Mouse (Mus musculus): ENCODE measurements around the gene St6galnac3. TPM values are rescaled to one million over a fixed set of nuclear protein-coding genes. Genes with fewer than 3 reads are reported as not detected.

Gene St6galnac3
- polyA plus RNA-seq, 1 experiment, result 13.6 TPM

GRCm38 (mm10) chr3:153668447-153669290 is 56.3 kb downstream of the St6galnac3 start:
- H3K4me3 ChIP-seq (replicated peaks; ENCODE audit: control insufficient read depth, low read depth, low read length), result no peak overlapping the region
- no peaks in the 10 kb centered on the region for H3K4me1 ChIP-seq (ENCODE audit: control insufficient read depth, insufficient read depth, low read length)
- 74% methylated on average over 21 of the region's 21 CpGs for WGBS
- TF ChIP-seq POLR2A (IDR thresholded peaks at IDR 0.05; ENCODE audit: borderline replicate concordance, control insufficient read depth, low read depth, low read length), result no peak
- no peak for TF ChIP-seq CTCF (IDR thresholded peaks at IDR 0.05; ENCODE audit: control insufficient read depth, insufficient read depth, low read length)
- H3K27ac ChIP-seq (ENCODE audit: control insufficient read depth, insufficient read depth, low read depth, low read length, poor library complexity), result no peak overlapping the region

DNA sequence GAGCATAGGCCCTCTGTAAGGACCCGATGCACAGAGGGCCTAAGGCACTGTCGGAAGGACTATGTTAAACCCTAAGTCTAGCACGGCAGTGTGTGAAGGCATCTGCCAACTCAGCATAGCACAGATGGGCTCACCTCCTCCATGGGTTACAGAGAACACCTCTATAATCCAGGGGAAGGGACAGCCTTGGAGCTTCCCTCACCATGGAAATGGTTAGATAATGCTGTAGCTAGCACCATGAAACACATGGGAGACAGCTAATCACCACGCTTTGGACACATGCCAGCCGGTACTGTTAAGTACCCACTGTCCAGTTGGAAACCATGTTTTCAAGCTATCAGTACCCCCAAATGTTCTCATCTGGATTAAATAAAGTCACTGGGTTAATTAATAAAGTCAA is 60.3 kb downstream of the St6galnac3 start:
- 85% methylated on average over 5 of the region's 5 CpGs for WGBS
- TF ChIP-seq POLR2A (IDR thresholded peaks at IDR 0.05; ENCODE audit: borderline replicate concordance, control insufficient read depth, low read depth, low read length), result no peak
- TF ChIP-seq CTCF (IDR thresholded peaks at IDR 0.05; ENCODE audit: control insufficient read depth, insufficient read depth, low read length), result no peak

DNA sequence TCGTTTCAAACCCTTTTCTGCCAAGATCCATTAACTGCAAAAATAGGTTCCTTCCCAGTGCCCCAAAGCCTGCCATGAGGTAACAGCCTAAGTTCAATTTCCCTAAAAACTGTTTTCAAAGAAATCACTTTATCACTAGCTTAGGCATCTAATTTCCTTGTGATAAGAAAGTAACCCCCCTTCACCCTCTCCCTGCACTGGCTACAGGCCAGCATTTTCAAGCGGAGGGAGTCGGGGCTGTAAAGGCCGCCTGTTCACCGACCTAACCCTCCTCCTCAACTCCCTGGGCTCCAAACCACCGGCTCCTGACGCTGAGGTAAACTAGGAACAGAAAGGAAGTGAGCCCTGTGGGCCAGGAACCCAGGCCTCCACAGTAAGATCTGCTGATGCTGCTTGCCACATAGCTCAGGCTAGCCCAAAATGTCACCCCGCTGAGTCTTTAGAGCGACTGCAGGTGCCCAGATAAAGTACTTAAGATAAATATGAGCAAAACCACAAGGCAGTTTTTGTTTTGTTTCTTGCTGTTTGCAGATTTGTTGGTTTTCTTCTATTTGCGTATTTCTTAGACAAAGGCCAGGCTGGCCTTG is 61.0 kb downstream of the St6galnac3 start:
- Histone ChIP-seq H3K4me3 (replicated peaks; ENCODE audit: control insufficient read depth, low read depth, low read length) (no peak overlapping the region), H3K4me1 (ENCODE audit: control insufficient read depth, insufficient read depth, low read length) (no peaks in the 10 kb centered on the region), H3K27ac (ENCODE audit: control insufficient read depth, insufficient read depth, low read depth, low read length, poor library complexity) (no peak overlapping the region)
- 29% methylated on average over 10 of the region's 10 CpGs for WGBS
- TF ChIP-seq CTCF (IDR thresholded peaks at IDR 0.05; ENCODE audit: control insufficient read depth, insufficient read depth, low read length) (no peak), POLR2A (IDR thresholded peaks at IDR 0.05; ENCODE audit: borderline replicate concordance, control insufficient read depth, low read depth, low read length) (no peak)

More for the DNA sequence above, 60.3 kb downstream of the St6galnac3 start:
- H3K27ac ChIP-seq (ENCODE audit: control insufficient read depth, insufficient read depth, low read depth, low read length, poor library complexity), result no peak overlapping the region
- H3K4me1 ChIP-seq (ENCODE audit: control insufficient read depth, insufficient read depth, low read length), result no peaks in the 10 kb centered on the region
- H3K4me3 ChIP-seq (replicated peaks; ENCODE audit: control insufficient read depth, low read depth, low read length), result no peak overlapping the region

GRCm38 (mm10) chr3:153662796-153663195 is 62.2 kb downstream of the St6galnac3 start:
- WGBS, result 85% methylated on average over 9 of the region's 9 CpGs
- H3K4me1 ChIP-seq (ENCODE audit: control insufficient read depth, insufficient read depth, low read length), result no peaks in the 10 kb centered on the region
- H3K27ac ChIP-seq (ENCODE audit: control insufficient read depth, insufficient read depth, low read depth, low read length, poor library complexity), result no peak overlapping the region
- TF ChIP-seq POLR2A (IDR thresholded peaks at IDR 0.05; ENCODE audit: borderline replicate concordance, control insufficient read depth, low read depth, low read length), result no peak
- no peak for TF ChIP-seq CTCF (IDR thresholded peaks at IDR 0.05; ENCODE audit: control insufficient read depth, insufficient read depth, low read length)
- no peak overlapping the region for H3K4me3 ChIP-seq (replicated peaks; ENCODE audit: control insufficient read depth, low read depth, low read length)

- 89% methylated on average over 7 of the region's 7 CpGs for WGBS
- TF ChIP-seq CTCF (IDR thresholded peaks at IDR 0.05; ENCODE audit: control insufficient read depth, insufficient read depth, low read length) (no peak), POLR2A (IDR thresholded peaks at IDR 0.05; ENCODE audit: borderline replicate concordance, control insufficient read depth, low read depth, low read length) (no peak)
- Histone ChIP-seq H3K4me3 (replicated peaks; ENCODE audit: control insufficient read depth, low read depth, low read length) (no peak overlapping the region), H3K4me1 (ENCODE audit: control insufficient read depth, insufficient read depth, low read length) (no peaks in the 10 kb centered on the region), H3K27ac (ENCODE audit: control insufficient read depth, insufficient read depth, low read depth, low read length, poor library complexity) (no peak overlapping the region)
Measured at GRCm38 (mm10) chr3:153661927-153662326, 63.0 kb downstream of the St6galnac3 start.

DNA sequence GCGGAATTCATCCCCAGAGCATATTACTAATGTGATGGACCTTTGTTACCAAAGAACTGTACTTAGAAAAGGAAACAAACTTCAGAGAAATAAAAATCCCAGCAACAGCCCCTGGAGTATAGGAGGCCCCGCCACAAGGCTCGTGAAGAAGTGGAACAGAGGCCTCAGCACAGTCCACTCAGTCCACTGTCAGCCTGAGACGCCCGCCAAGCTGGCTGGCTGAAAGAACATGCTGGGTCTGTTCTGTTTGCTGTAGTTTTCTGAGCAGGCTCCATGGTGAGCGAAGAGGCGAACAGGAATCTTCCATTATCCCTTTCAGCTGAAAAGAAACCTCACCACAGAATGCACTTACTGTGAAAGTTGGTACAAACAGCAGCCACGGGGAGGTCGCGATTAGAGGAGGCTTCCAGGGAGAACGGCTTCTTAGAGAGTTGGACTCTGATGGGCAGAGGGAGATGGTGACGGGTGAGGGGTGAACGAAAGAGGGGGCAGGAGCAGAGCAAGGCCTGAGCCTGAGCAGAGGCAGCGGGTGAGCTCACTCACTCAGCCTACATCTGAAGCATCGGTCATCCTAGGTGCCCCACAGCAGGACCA is 65.3 kb downstream of the St6galnac3 start:
- TF ChIP-seq CTCF (IDR thresholded peaks at IDR 0.05; ENCODE audit: control insufficient read depth, insufficient read depth, low read length) (no peak), POLR2A (IDR thresholded peaks at IDR 0.05; ENCODE audit: borderline replicate concordance, control insufficient read depth, low read depth, low read length) (no peak)
- Histone ChIP-seq H3K4me1 (ENCODE audit: control insufficient read depth, insufficient read depth, low read length) (no peaks in the 10 kb centered on the region), H3K4me3 (replicated peaks; ENCODE audit: control insufficient read depth, low read depth, low read length) (no peak overlapping the region), H3K27ac (ENCODE audit: control insufficient read depth, insufficient read depth, low read depth, low read length, poor library complexity) (no peak overlapping the region)
- WGBS, result 89% methylated on average over 15 of the region's 15 CpGs

DNA sequence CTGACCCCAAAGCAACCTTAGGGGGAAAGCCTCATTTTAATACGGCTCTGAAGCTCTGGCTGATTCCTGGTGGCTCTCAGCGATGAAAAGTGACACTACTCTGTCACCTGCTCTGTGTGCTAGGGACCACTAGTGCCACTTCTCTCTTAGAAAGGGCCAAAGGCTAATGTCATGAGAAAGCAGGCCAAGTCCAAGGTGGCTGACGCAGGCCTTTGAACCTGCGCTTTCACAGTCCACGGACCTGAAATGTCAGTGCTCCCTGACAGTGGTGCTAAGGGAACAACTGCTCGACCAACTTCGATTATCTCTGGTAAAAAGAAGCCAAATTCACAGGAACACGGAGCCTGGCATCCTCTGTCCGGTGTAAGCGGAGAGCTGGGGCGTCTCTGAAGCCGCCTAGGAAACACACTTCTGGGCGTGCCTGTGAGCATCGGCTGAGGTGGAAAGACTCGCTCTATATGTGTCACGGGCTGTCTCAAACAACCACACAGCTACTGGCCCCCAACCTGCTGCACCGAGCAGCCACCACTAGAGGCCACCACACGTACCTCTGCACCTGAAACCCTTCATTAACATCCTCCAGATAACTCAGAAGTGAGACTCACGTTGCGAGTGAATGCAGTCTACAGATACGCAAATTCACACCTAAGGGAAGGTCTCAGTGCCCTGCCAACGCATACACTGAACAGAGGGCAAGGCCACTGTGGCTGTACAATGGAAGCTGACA is 66.8 kb downstream of the St6galnac3 start:
- H3K27ac ChIP-seq (ENCODE audit: control insufficient read depth, insufficient read depth, low read depth, low read length, poor library complexity), result no peak overlapping the region
- no peak for TF ChIP-seq POLR2A (IDR thresholded peaks at IDR 0.05; ENCODE audit: borderline replicate concordance, control insufficient read depth, low read depth, low read length)
- TF ChIP-seq CTCF (IDR thresholded peaks at IDR 0.05; ENCODE audit: control insufficient read depth, insufficient read depth, low read length), result peak; percentile 75
- H3K4me1 ChIP-seq (ENCODE audit: control insufficient read depth, insufficient read depth, low read length), result no peaks in the 10 kb centered on the region
- no peak overlapping the region for H3K4me3 ChIP-seq (replicated peaks; ENCODE audit: control insufficient read depth, low read depth, low read length)
- 66% methylated on average over 22 of the region's 22 CpGs for WGBS

DNA sequence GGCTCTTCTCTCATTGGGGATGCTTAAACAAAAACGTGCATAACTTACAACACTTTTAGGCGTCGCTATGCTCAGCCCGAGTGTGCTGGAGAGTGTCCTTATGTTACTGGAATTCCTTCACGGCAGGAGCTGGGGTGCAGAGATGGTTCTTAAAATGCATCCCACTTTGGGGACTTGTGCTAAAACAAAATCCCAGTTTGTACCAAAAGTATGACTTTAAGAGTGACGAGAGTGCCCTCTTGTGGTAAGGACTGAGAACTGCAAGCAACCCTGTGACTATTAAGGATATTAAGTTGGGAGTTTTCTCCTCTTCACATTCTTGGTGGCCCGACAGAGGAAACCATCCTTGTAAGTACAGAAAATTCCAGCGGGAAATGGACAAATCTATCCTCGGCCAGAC is 69.9 kb downstream of the St6galnac3 start:
- no peak overlapping the region for H3K27ac ChIP-seq (ENCODE audit: control insufficient read depth, insufficient read depth, low read depth, low read length, poor library complexity)
- WGBS, result 42% methylated on average over 9 of the region's 9 CpGs
- TF ChIP-seq CTCF (IDR thresholded peaks at IDR 0.05; ENCODE audit: control insufficient read depth, insufficient read depth, low read length) (peak; percentile 31; the same call in 1 of the 2 replicates), POLR2A (IDR thresholded peaks at IDR 0.05; ENCODE audit: borderline replicate concordance, control insufficient read depth, low read depth, low read length) (no peak)
- no peaks in the 10 kb centered on the region for H3K4me1 ChIP-seq (ENCODE audit: control insufficient read depth, insufficient read depth, low read length)
- no peak overlapping the region for H3K4me3 ChIP-seq (replicated peaks; ENCODE audit: control insufficient read depth, low read depth, low read length)

Measured in bone marrow, adult 2 months (tissue).